Mouse (Mus musculus) megakaryocyte-erythroid progenitor cell, adult 5-6 weeks (primary cell): ENCODE measurements at regions not wholly inside any gene's neighbourhood (a gene's known extent, or its start where the extent isn't known, plus 50 kb on each side); places are given as distances from the start of the nearest gene placed in this dataset.

ENCODE experiments used
- ATAC-seq: replicated peaks from 2 replicates; pipeline ENCODE4 v1.8.0; 2016; ENCODE audit warnings: mild to moderate bottlenecking, inconsistent platforms; ENCODE audit not compliant: severe bottlenecking, poor library complexity, low FRiP score, low TSS enrichment

DNA sequence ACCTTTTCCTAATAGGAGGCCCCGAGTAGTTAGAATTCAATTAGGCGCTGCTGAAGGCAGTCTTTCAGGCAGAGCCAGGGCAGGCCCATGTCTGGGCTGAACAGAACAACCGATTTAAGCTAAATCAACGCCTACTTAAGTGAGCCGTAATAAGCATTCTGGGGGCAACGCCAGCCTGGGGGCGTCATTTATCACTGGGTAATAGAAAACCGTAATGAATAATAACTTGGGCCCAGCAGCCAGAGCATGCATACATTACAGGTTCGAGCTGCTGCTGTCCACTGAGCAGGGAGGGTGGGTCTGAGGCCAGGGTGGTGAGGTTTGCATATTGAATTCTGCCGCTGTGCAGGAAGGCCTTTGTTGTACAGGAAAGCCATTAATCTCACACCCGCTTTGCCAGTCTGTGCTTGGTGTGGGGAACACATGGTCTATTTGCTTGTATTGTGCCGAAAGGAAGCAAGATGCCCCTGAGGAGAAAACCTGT, 130.6 kb upstream of the 4930535I16Rik start:
- ATAC-seq, result no peak

GRCm38 (mm10) chr4:124047898-124048297, 130.1 kb upstream of the 4930535I16Rik start:
- no peak for ATAC-seq

DNA sequence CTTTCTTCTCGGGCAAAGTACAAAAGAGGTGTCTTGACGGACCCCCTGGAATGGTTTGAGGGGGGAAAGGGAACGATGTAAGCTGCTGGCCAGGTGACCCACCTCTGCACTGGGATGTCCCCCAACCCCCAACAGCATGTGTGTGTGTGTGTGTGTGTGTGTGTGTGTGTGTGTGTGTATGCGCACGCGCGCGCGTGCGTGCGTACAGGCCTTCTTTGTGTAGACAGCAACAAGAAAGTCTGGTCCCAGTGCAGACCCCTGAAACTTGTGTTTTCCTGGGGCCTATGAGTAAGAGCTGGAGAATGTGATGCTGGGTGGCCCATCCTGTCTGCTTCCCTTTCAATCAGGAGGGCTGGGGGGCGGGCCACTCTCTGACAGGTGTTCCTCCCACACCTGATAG, 118.7 kb upstream of the 4930535I16Rik start:
- no peak for ATAC-seq

- ATAC-seq, result no peak
Measured at GRCm38 (mm10) chr4:124035657-124036061, 117.8 kb upstream of the 4930535I16Rik start.

GRCm38 (mm10) chr4:124035192-124035591, 117.4 kb upstream of the 4930535I16Rik start:
- no peak for ATAC-seq

GRCm38 (mm10) chr4:124028061-124028460, 110.2 kb upstream of the 4930535I16Rik start:
- no peak for ATAC-seq

- no peak for ATAC-seq
Measured at GRCm38 (mm10) chr4:124016401-124016800, 98.6 kb upstream of the 4930535I16Rik start.

GRCm38 (mm10) chr4:124015323-124015722, 97.5 kb upstream of the 4930535I16Rik start:
- ATAC-seq, result no peak

GRCm38 (mm10) chr4:124012406-124012805, 94.6 kb upstream of the 4930535I16Rik start:
- no peak for ATAC-seq

DNA sequence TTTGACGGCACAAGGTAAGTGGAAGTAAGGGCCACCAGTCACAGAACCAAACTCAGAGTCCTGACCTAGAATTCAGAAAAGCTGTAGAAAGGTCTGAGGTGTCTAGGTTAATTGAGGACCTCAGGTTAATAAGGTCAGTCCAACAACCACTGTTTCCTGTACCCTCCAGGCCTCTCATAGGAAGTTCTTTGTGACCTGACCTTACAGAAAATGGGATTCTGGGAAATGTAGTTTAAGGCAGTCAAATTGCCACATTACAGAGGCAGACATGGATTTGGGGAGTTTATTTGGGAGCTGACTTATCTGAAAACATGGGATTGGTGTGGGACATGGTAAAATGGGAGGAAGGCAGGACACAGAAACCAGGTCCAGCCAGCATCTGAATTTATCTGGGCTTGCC, 90.9 kb upstream of the 4930535I16Rik start:
- ATAC-seq, result no peak

DNA sequence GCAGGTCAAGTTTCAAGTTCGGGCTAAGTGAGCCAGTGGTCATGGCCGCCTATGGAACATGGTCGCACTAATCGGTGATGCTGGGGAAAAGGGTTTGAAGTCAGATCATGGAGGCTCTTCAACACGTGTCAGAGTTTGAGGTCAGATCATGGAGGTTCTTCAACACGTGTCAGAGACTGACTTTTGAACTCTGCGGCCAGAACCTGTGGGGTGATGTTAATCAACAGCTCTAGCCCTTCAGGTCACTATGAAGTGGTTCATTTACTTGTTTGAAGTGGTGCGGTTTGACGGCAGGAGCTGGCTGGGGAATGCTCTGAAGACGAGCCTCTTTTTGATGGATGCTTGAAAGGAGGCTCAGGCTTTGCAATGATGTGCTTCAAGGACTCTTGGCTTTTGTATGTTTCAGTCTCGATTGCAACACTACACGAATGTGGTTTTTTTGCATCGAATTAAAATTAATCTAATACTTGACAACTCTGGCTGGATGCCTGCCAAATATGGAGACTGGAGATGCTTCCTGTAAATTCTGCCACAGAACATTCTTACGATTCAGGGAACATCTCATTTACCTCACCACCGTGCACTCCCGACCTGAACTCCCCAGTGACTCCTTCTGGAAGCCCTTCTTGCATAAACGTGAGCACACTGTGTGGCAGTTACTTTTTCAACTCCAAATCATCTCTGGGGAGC, 87.9 kb upstream of the 4930535I16Rik start:
- ATAC-seq, result no peak

DNA sequence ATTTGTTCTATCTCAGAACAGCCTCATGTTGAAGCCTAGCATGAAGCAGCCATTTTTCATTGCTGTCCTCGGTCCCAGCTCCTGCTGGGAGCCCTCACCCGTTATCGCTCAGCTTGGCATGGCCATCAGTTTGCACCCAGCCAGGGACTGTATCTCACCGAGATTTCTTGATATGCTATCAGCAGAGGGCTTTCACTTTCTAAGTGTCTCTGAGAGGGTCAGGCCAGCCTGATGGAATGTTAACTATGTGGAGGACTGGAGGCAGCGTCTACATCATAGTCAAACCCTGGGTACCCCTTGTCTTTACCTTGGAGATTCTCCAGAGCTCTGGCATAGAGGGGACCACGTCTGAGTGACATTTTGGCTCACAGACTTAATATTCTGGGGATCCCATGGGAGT, 84.9 kb upstream of the 4930535I16Rik start:
- ATAC-seq, result no peak

DNA sequence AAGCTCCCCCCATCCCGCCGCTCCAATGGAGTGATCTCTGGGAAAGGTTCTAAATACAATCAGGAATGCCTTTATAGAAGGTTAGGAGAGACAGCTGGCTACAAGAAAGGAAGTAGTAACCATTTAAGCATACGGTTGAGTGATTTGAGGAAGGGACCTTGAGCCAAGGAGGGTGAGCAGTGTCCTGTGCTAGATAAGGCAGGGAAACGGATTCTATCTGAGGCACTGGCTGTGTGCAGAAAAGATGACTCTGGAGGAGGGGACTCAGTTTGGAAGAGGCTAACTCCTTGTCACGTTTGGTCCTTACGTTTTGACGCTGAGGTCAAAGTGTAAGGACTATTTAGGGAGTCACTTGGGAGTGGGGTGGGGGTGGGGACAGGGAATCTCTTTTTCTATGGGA, 84.3 kb upstream of the 4930535I16Rik start:
- ATAC-seq, result no peak

- no peak for ATAC-seq
Measured at GRCm38 (mm10) chr4:123995815-123996214, 78.0 kb upstream of the 4930535I16Rik start.

GRCm38 (mm10) chr4:123991223-123991622, 73.4 kb upstream of the 4930535I16Rik start:
- no peak for ATAC-seq

DNA sequence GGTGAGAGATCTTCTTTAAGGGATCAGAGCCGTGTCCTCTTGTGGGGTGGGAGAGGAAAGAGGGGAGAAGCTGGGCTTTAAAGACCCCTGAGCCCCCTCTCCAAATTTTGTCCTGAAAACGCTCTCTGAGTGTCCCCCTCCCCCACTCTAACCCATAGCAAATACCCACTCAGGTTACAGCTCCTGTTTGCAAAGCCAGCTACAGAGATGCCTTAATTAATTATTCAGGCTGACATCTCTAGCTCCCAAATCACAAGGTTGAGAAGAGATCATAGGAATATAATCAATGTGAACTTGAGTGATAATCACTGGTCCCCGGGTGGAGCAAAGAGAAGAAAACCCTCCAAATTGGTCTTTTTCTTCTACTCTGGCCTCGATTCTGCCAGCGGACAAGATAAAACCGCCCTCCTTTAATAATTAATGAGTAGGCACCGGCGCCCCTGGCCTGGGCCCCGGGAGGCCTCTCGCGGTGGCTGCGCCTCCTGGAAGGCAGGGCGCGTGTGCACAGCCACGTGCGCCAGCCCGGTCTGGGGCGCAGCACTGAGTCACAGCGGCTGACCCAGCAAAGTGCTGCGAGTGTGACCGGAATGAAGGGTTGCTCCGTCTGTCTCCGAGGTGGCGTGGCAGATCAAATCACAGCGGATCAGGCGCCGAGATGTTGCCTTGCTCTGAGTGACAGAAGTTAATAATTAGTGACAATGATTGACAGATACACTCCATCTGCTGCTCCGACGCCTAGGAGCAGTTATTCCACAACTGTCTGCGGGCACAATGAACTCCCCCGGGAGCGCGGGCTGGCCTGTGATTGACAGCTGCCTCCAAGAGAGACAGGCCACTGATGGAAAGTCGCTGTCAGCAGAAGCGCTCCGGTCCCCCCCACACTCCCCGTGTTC, 72.7 kb upstream of the 4930535I16Rik start:
- ATAC-seq, result no peak
